Mouse (Mus musculus): ENCODE data around the gene Unc5a. TPM values are rescaled to one million over a fixed set of nuclear protein-coding genes. Genes with fewer than 3 reads are reported as not detected.

Gene Unc5a
- polyA plus RNA-seq (2015; fragmentation: Nextera tagmentation; extraction: Ambion mirVana): 2.3 and 2.4 TPM in 2 replicates

DNA sequence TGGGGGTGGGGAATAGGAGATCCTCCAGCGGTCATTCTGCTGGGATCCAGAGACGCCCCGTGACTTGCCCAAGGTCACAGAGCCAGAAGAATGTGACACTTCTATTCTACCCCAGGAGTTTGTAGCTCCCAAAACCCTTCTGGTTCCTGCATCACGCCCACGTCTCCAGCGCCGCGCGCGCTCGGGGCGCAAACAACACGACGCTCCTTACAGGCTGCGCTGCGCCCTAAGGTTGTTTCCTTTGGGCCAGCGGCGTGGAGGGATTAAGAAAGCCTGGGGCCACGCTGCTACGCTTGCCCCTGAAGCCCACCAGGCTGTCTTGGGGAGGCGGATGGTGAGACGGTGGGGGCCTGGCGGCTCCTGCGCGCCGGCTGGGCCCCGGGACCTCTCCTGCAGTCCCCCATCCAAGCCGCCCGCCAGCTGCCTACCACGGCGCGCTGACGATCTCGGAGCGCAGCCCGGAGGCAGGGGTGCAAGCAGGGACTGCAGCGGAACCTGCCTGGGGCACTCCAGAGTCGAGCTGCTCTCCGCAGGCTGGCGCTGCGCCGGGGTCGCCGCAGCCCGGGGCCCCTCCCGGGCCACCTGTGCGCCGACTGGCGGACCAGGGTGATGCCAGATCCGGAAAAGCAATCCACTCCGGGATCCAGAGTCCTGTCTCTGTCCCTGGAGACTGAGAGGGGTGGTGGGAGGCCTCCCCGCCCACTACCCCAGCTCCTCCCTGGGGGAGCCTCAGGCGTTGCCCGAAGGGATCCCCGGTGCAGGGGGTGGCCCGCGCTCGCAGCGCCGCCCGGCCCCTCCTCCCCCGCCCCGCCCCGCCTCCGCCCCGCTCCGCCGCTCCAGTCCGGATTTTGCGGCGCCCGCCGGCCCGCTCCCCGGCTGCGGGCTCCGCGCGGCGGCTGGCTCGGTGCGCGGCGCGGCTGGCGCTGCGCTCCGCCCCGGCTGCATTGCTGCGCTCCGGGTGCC lies at the start of gene Unc5a:
TSS of gene Unc5a (plus strand) at position 881 of the 963 bp plus-strand sequence.
- Histone ChIP-seq H3K9ac (peak within 1 kb of the TSS; percentile 59), H3K27ac (no peak within 1 kb of the TSS), H3K9me3 (no peaks in the 10 kb centered on the region), H3K4me2 (replicated peaks) (peak within 1 kb of the TSS; percentile 99), H3K27me3 (replicated peaks) (peaks cover 79% of the 10 kb centered on the region), H3K4me1 (replicated peaks) (peaks cover 14% of the 10 kb centered on the region), H3K4me3 (replicated peaks) (peak within 1 kb of the TSS; percentile 69), H3K36me3 (no peaks in the 10 kb centered on the region)
- ATAC-seq: peak; percentile 81
- WGBS: under 1% methylated on average over 83 of the region's 91 CpGs

DNA sequence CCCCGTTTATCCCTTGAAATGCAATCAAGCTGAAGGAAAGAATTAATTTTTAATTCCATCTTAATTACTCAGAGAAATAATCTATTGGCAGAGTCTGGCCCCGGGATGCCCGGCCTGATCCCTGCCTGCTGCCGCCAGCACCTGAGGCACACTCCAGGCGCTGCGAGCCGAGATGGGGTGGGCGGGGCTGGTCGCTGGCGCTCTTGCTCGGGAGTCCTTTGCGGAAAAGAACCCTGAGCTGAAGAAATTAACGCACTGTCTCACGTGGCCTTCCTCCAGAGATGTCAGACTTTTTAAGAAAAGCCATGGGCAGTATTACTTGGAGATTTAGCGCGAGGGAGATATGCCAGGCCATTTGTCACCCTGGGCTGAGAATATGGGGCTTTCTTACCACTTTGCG lies 37.2 kb upstream of the Unc5a start:
- Histone ChIP-seq H3K27ac (no peak overlapping the region), H3K4me3 (replicated peaks) (no peak overlapping the region), H3K36me3 (no peaks in the 10 kb centered on the region), H3K9ac (no peak overlapping the region), H3K4me2 (replicated peaks) (no peak overlapping the region), H3K27me3 (replicated peaks) (peaks cover 32% of the 10 kb centered on the region), H3K9me3 (no peaks in the 10 kb centered on the region), H3K4me1 (replicated peaks) (no peaks in the 10 kb centered on the region)
- ATAC-seq: no peak
- WGBS: 2% methylated on average over 17 of the region's 17 CpGs

DNA sequence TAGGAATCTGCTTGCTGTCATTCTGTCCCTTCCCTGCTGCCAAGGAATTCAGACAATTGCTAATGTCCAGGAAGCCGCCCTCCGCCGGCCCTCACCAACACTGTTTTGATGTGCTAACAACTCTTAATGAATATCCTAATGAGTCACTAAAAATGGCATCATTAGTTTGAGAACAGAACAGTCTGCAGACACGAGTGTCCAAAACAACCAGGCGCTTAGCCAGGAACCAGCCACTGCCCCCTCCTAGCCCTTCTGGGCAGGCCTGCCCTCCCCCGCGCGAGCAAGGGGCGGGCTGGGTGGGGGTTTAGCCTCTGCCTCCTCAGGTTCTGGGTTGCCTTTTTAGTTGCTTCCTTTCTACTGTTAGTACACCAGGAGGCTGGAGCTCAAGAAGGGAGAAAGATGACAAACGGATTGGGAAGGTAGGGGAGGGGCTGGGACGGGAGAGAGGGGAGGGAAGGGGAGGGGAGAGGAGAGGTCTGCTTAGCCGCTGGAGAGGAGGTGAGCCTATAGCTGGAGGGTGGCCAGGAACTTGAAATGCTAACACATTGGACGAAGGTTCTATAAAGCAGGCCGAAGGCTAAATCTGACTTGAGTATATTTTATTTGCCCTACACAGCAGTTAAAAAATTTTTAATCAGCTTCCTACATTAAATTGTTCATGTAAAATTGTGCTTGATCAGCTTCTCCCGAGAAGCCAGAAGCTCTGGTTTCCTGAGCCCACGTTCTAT lies 36.2 kb upstream of the Unc5a start:
- no peak for ATAC-seq
- Histone ChIP-seq H3K27me3 (replicated peaks) (peaks cover 32% of the 10 kb centered on the region), H3K27ac (no peak overlapping the region), H3K4me3 (replicated peaks) (no peak overlapping the region), H3K9me3 (no peaks in the 10 kb centered on the region), H3K4me1 (replicated peaks) (no peaks in the 10 kb centered on the region), H3K36me3 (no peaks in the 10 kb centered on the region), H3K9ac (no peak overlapping the region), H3K4me2 (replicated peaks) (no peak overlapping the region)
- 10% methylated on average over 16 of the region's 16 CpGs for WGBS

DNA sequence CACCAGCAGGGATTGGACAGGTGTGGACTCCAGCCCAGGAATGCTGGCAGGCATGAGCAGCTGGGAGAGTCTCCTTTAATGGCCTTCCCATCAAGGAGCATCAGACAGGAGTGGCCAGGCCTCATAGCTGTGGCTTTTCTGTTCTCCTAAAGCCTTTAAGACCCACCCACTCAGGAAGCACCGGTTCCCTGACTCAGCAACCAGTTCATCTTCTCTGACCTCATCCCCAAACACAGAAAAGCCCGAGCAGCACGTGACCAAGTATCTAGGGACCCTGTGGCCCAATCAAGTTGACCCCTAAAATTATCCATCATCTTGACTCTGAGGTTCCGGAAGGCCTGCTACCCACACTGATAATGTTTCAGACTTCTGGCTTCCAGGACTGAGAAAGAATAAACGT lies 32.6 kb upstream of the Unc5a start:
- no peak overlapping the region for H3K4me3 ChIP-seq (replicated peaks)
- ATAC-seq: no peak
- WGBS: 61% methylated on average over 5 of the region's 5 CpGs
- peaks cover 24% of the 10 kb centered on the region for H3K27me3 ChIP-seq (replicated peaks)
- H3K4me2 ChIP-seq (replicated peaks): no peak overlapping the region
- H3K4me1 ChIP-seq (replicated peaks): no peaks in the 10 kb centered on the region
- no peak overlapping the region for H3K27ac ChIP-seq
- H3K9me3 ChIP-seq: no peaks in the 10 kb centered on the region
- no peak overlapping the region for H3K9ac ChIP-seq
- no peaks in the 10 kb centered on the region for H3K36me3 ChIP-seq

DNA sequence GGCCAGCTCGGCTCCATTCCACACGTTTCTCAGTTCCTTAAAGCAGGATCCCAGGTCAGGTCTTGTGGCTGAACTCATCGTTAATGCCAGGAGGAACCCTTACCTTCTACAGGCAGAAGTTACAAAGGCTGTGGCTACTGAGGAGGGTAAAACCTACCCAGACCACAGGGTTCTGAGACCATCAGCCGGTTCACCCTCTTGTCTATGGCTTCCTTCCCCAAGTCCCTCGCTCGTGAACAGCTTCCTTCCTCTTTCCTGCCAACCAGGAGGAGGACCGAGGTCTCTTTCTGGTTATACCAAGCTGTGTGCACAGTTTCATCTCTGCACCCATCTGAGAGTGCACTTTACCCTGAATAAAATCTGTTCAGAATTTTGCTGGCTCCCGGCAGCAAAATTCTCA lies 30.3 kb upstream of the Unc5a start:
- Histone ChIP-seq H3K27ac (no peak overlapping the region), H3K36me3 (no peaks in the 10 kb centered on the region), H3K9me3 (no peaks in the 10 kb centered on the region), H3K4me1 (replicated peaks) (no peaks in the 10 kb centered on the region), H3K27me3 (replicated peaks) (0 out of 2 replicates have a peak, but pooled peaks cover 2% of the 10 kb centered on the region), H3K9ac (no peak overlapping the region), H3K4me3 (replicated peaks) (no peak overlapping the region), H3K4me2 (replicated peaks) (no peak overlapping the region)
- WGBS: 72% methylated on average over 8 of the region's 8 CpGs
- no peak for ATAC-seq

DNA sequence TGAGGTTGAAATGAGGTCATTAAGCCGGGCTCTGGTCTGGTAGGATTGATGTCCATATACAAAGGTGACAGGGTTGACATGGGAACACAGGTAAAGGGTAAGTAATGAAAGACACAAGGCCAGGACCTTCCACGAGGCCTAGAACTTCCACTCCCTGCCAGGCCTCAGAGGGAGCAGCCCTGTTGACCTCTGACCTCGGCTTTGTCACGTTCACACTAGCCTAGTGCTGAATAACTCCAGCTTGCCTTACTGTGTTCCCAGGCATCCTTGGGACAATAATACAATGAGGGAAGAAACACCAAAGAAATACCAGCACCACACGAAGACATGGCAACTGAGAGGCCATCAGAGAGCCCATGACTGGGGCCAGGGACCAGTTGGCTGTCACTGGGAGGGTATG lies 29.5 kb upstream of the Unc5a start:
- Histone ChIP-seq H3K27ac (no peak overlapping the region), H3K4me1 (replicated peaks) (no peaks in the 10 kb centered on the region), H3K4me2 (replicated peaks) (no peak overlapping the region), H3K9me3 (no peaks in the 10 kb centered on the region), H3K36me3 (no peaks in the 10 kb centered on the region), H3K9ac (no peak overlapping the region), H3K4me3 (replicated peaks) (no peak overlapping the region), H3K27me3 (replicated peaks) (no peaks in the 10 kb centered on the region)
- WGBS: 35% methylated on average over 5 of the region's 5 CpGs
- ATAC-seq: no peak

DNA sequence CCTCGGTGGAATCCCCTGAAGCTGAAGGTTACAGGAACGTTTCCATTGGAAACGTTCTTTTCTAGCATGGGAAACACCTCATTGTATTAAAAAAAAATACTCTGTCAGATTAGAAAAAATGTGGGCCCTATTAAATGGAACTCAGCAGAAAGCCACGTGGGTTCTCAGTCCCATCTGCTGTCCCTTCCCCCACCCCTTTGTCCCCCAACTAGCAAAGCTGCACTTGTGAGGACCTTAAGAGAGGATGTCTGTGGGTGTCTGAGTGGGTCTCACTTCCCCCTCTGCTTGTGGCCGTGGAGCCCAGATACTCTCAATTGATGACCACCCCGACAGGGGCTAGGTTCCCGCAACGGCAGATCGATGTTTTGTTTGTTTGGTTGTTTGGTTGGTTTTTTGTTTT lies 27.5 kb upstream of the Unc5a start:
- Histone ChIP-seq H3K9ac (no peak overlapping the region), H3K27ac (no peak overlapping the region), H3K4me3 (replicated peaks) (no peak overlapping the region), H3K9me3 (no peaks in the 10 kb centered on the region), H3K4me2 (replicated peaks) (no peak overlapping the region), H3K27me3 (replicated peaks) (no peaks in the 10 kb centered on the region), H3K36me3 (no peaks in the 10 kb centered on the region), H3K4me1 (replicated peaks) (no peaks in the 10 kb centered on the region)
- 80% methylated on average over 9 of the region's 9 CpGs for WGBS
- no peak for ATAC-seq

DNA sequence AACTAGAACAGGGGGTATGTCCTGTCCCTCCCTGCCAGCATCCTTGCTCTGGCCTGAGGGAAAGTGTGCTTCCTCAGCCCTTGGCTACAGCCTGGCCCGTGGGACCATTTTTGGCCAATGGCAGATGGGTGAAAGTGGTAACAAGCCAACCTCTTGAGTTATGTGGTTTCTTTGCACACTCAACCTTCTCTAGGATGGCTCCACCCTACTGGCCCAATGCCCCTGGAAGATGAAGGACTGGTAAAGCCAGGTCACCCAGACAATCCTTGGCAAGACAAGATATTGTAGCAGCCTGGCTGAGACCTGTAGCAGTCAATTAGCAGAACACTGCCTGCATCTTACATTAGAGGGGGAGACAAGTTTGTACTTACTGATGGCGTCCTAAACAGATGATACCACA lies 25.5 kb upstream of the Unc5a start:
- no peak overlapping the region for H3K4me2 ChIP-seq (replicated peaks)
- H3K4me1 ChIP-seq (replicated peaks): no peaks in the 10 kb centered on the region
- no peaks in the 10 kb centered on the region for H3K36me3 ChIP-seq
- no peaks in the 10 kb centered on the region for H3K9me3 ChIP-seq
- no peaks in the 10 kb centered on the region for H3K27me3 ChIP-seq (replicated peaks)
- no peak for ATAC-seq
- H3K4me3 ChIP-seq (replicated peaks): no peak overlapping the region
- H3K27ac ChIP-seq: no peak overlapping the region
- H3K9ac ChIP-seq: no peak overlapping the region
- WGBS: 91% methylated on average over 2 of the region's 2 CpGs

DNA sequence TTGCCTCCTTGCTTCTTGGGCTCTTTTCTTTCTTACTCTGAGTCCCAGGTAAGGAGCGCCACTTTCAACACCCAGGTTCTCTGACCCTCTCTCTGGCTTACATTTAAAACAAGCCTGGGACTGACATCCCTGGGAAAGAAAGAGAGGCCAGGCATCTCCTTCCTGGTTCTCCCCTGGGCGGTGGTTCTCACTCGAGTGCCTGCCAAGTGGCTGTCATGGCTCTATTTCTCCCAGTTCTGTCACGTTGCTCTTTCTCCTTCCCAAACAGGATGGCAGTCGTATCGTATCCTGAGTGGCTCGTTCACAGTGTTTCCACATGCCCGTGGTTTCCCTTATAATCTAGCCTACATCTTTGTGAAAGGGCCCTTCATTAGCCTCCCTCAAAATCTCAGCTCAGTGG lies 23.7 kb upstream of the Unc5a start:
- no peak overlapping the region for H3K4me2 ChIP-seq (replicated peaks)
- no peak overlapping the region for H3K27ac ChIP-seq
- H3K27me3 ChIP-seq (replicated peaks): no peaks in the 10 kb centered on the region
- H3K4me1 ChIP-seq (replicated peaks): no peaks in the 10 kb centered on the region
- H3K4me3 ChIP-seq (replicated peaks): no peak overlapping the region
- 61% methylated on average over 8 of the region's 8 CpGs for WGBS
- no peak for ATAC-seq
- H3K9ac ChIP-seq: no peak overlapping the region
- H3K36me3 ChIP-seq: no peaks in the 10 kb centered on the region
- H3K9me3 ChIP-seq: no peaks in the 10 kb centered on the region

DNA sequence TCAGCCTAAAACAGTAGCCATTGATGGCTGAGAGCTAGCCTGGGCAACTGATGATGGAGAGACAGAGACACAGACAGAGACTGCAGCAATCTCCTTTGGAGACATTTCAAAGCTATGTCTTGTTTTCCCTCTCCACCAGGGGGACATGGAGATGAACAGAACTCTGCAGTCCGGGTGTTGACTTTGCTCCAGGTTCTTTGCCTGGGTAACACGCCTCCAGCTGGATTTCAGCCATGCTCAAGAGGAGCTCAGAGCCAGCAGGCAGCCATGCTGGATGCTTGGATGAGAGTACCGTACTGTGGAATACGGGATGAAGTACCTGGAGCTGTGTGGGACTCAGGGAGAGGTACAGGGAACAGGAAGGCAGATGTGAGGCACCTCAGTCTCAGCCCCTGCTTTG lies 22.6 kb upstream of the Unc5a start:
- no peaks in the 10 kb centered on the region for H3K4me1 ChIP-seq (replicated peaks)
- 55% methylated on average over 4 of the region's 4 CpGs for WGBS

DNA sequence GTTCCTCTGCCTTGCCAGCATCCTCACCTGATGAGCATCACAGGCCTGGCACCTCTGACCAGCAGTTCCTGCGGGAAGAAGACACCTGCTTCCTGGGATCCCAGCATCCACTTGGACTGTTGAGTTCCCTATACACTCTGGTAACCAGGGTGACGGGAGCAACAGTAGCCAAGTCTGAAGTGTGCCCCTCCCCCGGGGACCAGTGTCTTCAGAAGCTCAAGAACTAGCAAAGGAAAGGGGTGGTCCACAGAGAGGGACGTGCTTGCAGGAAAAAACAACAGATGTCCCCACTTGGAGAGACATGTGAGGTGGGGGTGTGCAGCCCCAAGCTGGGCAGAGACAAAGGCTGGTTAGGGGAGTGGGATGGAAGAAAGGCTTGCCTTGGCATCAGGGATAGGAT lies 19.1 kb upstream of the Unc5a start:
- no peaks in the 10 kb centered on the region for H3K4me1 ChIP-seq (replicated peaks)
- no peaks in the 10 kb centered on the region for H3K36me3 ChIP-seq
- no peak overlapping the region for H3K4me3 ChIP-seq (replicated peaks)
- 31% methylated on average over 4 of the region's 4 CpGs for WGBS
- no peak overlapping the region for H3K27ac ChIP-seq
- no peak for ATAC-seq
- no peaks in the 10 kb centered on the region for H3K9me3 ChIP-seq
- H3K27me3 ChIP-seq (replicated peaks): no peaks in the 10 kb centered on the region
- no peak overlapping the region for H3K4me2 ChIP-seq (replicated peaks)
- H3K9ac ChIP-seq: no peak overlapping the region

More for the DNA sequence above, 22.6 kb upstream of the Unc5a start:
- Histone ChIP-seq H3K4me2 (replicated peaks) (no peak overlapping the region), H3K36me3 (no peaks in the 10 kb centered on the region), H3K9me3 (no peaks in the 10 kb centered on the region), H3K27me3 (replicated peaks) (no peaks in the 10 kb centered on the region), H3K4me3 (replicated peaks) (no peak overlapping the region), H3K27ac (no peak overlapping the region), H3K9ac (no peak overlapping the region)
- no peak for ATAC-seq

DNA sequence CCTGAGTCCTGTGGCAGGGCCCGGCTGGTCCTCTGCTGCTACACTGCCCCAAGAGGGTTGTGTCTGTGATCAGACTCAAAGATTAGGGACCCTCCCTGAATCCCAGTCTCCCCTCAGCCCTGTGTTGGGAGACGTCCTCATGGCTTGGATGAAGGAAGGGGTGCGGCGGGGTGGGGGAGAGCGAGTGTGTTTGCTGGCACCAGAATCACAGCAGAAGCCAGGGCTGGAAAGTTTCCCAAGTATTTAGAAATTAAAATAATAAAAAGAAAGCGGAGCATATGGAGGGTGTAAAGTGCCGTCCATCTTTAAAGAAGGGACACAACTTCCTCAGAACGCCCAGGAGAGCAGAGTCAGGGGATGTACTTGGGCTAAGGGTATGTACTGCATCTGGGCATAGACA lies 14.3 kb upstream of the Unc5a start:
- Histone ChIP-seq H3K27me3 (replicated peaks) (0 out of 2 replicates have a peak, but pooled peaks cover 2% of the 10 kb centered on the region), H3K4me1 (replicated peaks) (no peaks in the 10 kb centered on the region), H3K9me3 (no peaks in the 10 kb centered on the region), H3K9ac (no peak overlapping the region), H3K4me3 (replicated peaks) (no peak overlapping the region), H3K36me3 (no peaks in the 10 kb centered on the region), H3K27ac (no peak overlapping the region), H3K4me2 (replicated peaks) (no peak overlapping the region)
- ATAC-seq: no peak
- WGBS: 74% methylated on average over 8 of the region's 8 CpGs

Measured in intestine, embryonic 15.5 days (tissue).